Mouse (Mus musculus): Measurements from ENCODE around the gene Cd300lg. TPM values are rescaled to one million over a fixed set of nuclear protein-coding genes. Genes with fewer than 3 reads are reported as not detected.

The Cd300lg gene
- 0.13 TPM in 1 of 2 replicates, not detected in the other for polyA plus RNA-seq (2012; ENCODE audit: low replicate concordance)

DNA sequence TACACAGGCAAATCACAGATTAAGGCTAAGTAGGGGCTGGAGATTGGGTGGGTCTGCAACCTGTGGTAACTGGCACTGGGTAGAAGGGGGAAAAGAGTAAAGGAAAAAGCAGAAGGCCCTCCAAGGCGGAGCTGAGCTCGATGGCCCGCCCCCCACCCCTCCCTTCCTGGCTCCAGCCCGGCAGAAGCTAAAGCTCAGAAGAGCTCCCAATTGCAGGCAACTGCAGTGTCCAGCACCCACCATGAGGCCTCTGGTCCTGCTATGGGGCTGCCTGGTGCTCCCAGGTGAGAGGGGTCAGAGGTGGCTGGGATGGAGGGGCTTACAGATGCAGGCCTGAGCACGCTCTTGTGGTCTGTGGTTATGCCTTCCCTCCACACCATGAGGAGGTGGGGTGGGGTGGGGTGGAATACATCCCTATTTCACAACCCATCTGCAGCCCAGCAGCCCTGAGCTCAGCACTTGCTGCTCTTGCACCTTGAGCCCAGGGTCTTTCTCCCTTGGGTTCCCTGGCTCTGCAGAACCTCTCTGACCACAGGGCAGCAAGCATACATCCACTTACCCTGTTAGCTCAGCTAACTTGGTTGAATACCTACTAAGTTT lies at the start of gene Cd300lg:
TSS of gene Cd300lg (plus strand) at position 160 of the 600 bp plus-strand sequence.

DNA sequence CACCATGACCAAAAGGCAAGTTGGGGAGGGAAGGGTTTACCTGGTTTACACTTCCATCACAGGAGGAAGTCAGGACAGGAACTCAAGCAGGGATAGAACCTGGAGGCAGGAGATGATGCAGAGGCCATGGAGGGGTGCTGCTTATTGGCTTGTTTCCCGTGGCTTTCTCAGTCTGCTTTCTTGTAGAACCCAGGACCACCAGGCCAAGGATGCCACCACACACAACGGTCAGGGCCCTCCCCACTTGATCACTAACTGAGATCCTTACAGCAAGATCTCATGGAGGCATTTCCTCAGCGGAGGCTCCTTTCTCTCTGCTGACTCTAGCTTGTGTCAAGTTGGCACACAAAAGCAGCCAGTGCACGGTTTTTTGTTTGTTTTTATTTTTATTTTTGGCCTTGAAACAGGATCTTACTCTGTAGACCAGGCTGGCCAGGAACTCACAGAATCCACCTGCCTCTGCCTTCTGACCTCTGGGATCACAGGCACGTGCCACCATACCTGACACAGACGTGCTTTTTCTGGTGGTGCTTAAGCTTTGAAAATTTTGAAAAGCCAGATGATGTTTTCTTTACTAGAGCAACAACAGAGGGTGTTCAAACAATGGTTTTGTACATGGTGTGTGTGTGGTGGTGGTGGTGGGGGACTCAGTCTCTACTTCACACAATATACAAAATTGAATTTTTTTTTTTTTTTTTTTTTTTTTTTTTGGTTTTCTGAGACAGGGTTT lies 13.1 kb upstream of the Cd300lg start, which contains the start of gene Mpp3:
TSS of gene Mpp3 (minus strand) at position 375 of the 730 bp plus-strand sequence.

GRCm38 (mm10) chr11:102087931-102088898 lies 46.9 kb downstream of the Cd300lg start, which contains the start of gene Mpp2:
Gene Mpp2 (minus strand): TSS chr11:102088515.

GRCm38 (mm10) chr11:102101219-102101618 lies 59.9 kb downstream of the Cd300lg start, which contains the start of gene Ppy:
Gene Ppy (minus strand): TSS chr11:102101319.

Other genes starting within 250 kb of the Cd300lg start
- gene Meox1, start 147.1 kb upstream of the Cd300lg start, polyA plus RNA-seq (2012; ENCODE audit: low replicate concordance) = not detected in 2 replicates
- not detected in 2 replicates for gene Sost, start 74.5 kb upstream of the Cd300lg start, polyA plus RNA-seq (2012; ENCODE audit: low replicate concordance)
- not detected in 2 replicates for gene Cfap97d1, start 57.2 kb upstream of the Cd300lg start, polyA plus RNA-seq (2012; ENCODE audit: low replicate concordance)
- gene Dusp3, start 54.5 kb upstream of the Cd300lg start, polyA plus RNA-seq (2012; ENCODE audit: low replicate concordance) = 5.0 and 5.5 TPM in 2 replicates
- 0.29 and 0.50 TPM in 2 replicates for gene Mpp3, start 13.0 kb upstream of the Cd300lg start, polyA plus RNA-seq (2012; ENCODE audit: low replicate concordance)
- 25.4 and 25.8 TPM in 2 replicates for gene Mpp2, start 47.0 kb downstream of the Cd300lg start, polyA plus RNA-seq (2012; ENCODE audit: low replicate concordance)
- not detected in 2 replicates for gene Ppy, start 59.8 kb downstream of the Cd300lg start, polyA plus RNA-seq (2012; ENCODE audit: low replicate concordance)
- not detected in 2 replicates for gene Pyy, start 66.3 kb downstream of the Cd300lg start, polyA plus RNA-seq (2012; ENCODE audit: low replicate concordance)
- 2.0 and 2.1 TPM in 2 replicates for gene Nags, start 104.0 kb downstream of the Cd300lg start, polyA plus RNA-seq (2012; ENCODE audit: low replicate concordance)
- 6.5 and 10.4 TPM in 2 replicates for gene Tmem101, start 114.9 kb downstream of the Cd300lg start, polyA plus RNA-seq (2012; ENCODE audit: low replicate concordance)
- gene Lsm12, start 143.8 kb downstream of the Cd300lg start, polyA plus RNA-seq (2012; ENCODE audit: low replicate concordance) = 73.7 and 82.1 TPM in 2 replicates
- 19.9 and 23.2 TPM in 2 replicates for gene G6pc3, start 148.1 kb downstream of the Cd300lg start, polyA plus RNA-seq (2012; ENCODE audit: low replicate concordance)
- gene Hdac5, start 188.7 kb downstream of the Cd300lg start, polyA plus RNA-seq (2012; ENCODE audit: low replicate concordance) = 89.8 and 95.7 TPM in 2 replicates
- 2.6 and 13.3 TPM in 2 replicates for gene BC030867, start 207.4 kb downstream of the Cd300lg start, polyA plus RNA-seq (2012; ENCODE audit: low replicate concordance)
- gene Asb16, start 227.2 kb downstream of the Cd300lg start, polyA plus RNA-seq (2012; ENCODE audit: low replicate concordance) = 0.98 and 1.2 TPM in 2 replicates
- 46.9 and 69.3 TPM in 2 replicates for gene Tmub2, start 243.4 kb downstream of the Cd300lg start, polyA plus RNA-seq (2012; ENCODE audit: low replicate concordance)